ENCODE assay signal across 21 mouse cellular contexts in genomic region chr6:15029446-15030125, GRCm38 (mm10).
DNase-seq lines count a peak whose midpoint lies in the region; ATAC-seq lines count a peak whose summit lies in the region.
"Had no signal": no experiment of that assay in that cellular context is flagged by ENCODE, and none has a peak within 500 bp of the region (broad histone marks: within the 10 kb centered on the region; RNA-seq: fewer than 3 reads in every experiment).

No protein-coding gene starts in this region.

- WGBS in liver, embryonic 12.5 days (ENCODE audit: insufficient replicate concordance), result 31% methylated on average over 7 of the region's 7 CpGs
- WGBS in liver, embryonic 16.5 days (ENCODE audit: insufficient replicate concordance), result 27% methylated on average over 7 of the region's 7 CpGs
- WGBS in forebrain, embryonic 16.5 days, result 80% methylated on average over 7 of the region's 7 CpGs

- peak; percentile 95 for ATAC-seq in liver, embryonic 12.5 days
- peak; percentile 96 for ATAC-seq in liver, embryonic 16.5 days (ENCODE audit: low read depth)
- no peak for ATAC-seq in forebrain, embryonic 16.5 days
- ATAC-seq: activated CD4-positive, CD25-positive, alpha-beta regulatory T cell, adult 4 months; forebrain, embryonic 14.5 days; hindbrain, embryonic 16.5 days; inflammation-experienced regulatory T-cells, adult 6 months; Patski had no signal

- H3K9ac ChIP-seq in liver, embryonic 12.5 days, result no peak overlapping the region
- no peak overlapping the region for H3K9ac ChIP-seq in liver, embryonic 16.5 days (ENCODE audit: low read depth, low read length)
- H3K9ac ChIP-seq in forebrain, embryonic 16.5 days (replicated peaks; ENCODE audit: low read depth, low read length), result no peak overlapping the region
- H3K9ac ChIP-seq: embryonic facial prominence, embryonic 15.5 days; heart, embryonic 12.5 days had no signal

- intact Hi-C loops in heart, postnatal 36 days (cut with DNase I), result no loop called here

- no peak overlapping the region for H3K4me3 ChIP-seq in liver, embryonic 12.5 days
- H3K4me3 ChIP-seq in liver, embryonic 16.5 days (ENCODE audit: low read depth, low read length), result no peak overlapping the region
- no peak overlapping the region for H3K4me3 ChIP-seq in forebrain, embryonic 16.5 days (replicated peaks; ENCODE audit: low read length)
- H3K4me3 ChIP-seq: embryonic facial prominence, embryonic 15.5 days; erythroblast, embryonic 14.5 days; forebrain, embryonic 10.5 days; heart, embryonic 12.5 days had no signal

- H3K27me3 ChIP-seq in liver, embryonic 12.5 days (replicated peaks), result no peaks in the 10 kb centered on the region
- H3K27me3 ChIP-seq in liver, embryonic 16.5 days (ENCODE audit: control insufficient read depth, insufficient read depth, low read depth, low read length), result no peaks in the 10 kb centered on the region
- H3K27me3 ChIP-seq in forebrain, embryonic 16.5 days (replicated peaks; ENCODE audit: control insufficient read depth, insufficient read depth, low read length), result no peaks in the 10 kb centered on the region
- H3K27me3 ChIP-seq: embryonic facial prominence, embryonic 15.5 days; heart, embryonic 12.5 days had no signal

- no peaks in the 10 kb centered on the region for H3K36me3 ChIP-seq in liver, embryonic 12.5 days
- no peaks in the 10 kb centered on the region for H3K36me3 ChIP-seq in liver, embryonic 16.5 days (ENCODE audit: control insufficient read depth, insufficient read depth)
- H3K36me3 ChIP-seq in forebrain, embryonic 16.5 days (ENCODE audit: control insufficient read depth, insufficient read depth), result no peaks in the 10 kb centered on the region
- H3K36me3 ChIP-seq: embryonic facial prominence, embryonic 15.5 days; forebrain, embryonic 10.5 days; heart, embryonic 12.5 days had no signal

- peaks cover 9% of the 10 kb centered on the region for H3K4me1 ChIP-seq in liver, embryonic 12.5 days
- peaks cover 3% of the 10 kb centered on the region for H3K4me1 ChIP-seq in liver, embryonic 16.5 days (ENCODE audit: control insufficient read depth, low read depth, low read length)
- H3K4me1 ChIP-seq in forebrain, embryonic 16.5 days (replicated peaks; ENCODE audit: control insufficient read depth, insufficient read depth, low read length), result no peaks in the 10 kb centered on the region
- H3K4me1 ChIP-seq: embryonic facial prominence, embryonic 15.5 days; forebrain, embryonic 10.5 days; heart, embryonic 12.5 days had no signal

- H3K27ac ChIP-seq in liver, embryonic 12.5 days, result 0 out of 2 replicates have a peak overlapping the region, but pooled peaks have one; percentile 14
- H3K27ac ChIP-seq in liver, embryonic 16.5 days (ENCODE audit: low read length), result peak overlapping the region; percentile 47; the same call in 1 of the 2 replicates
- H3K27ac ChIP-seq in forebrain, embryonic 16.5 days (ENCODE audit: low read length), result no peak overlapping the region
- H3K27ac ChIP-seq: embryonic facial prominence, embryonic 15.5 days; forebrain, embryonic 10.5 days had no signal

- H3K4me2 ChIP-seq in liver, embryonic 12.5 days, result peak overlapping the region; percentile 34
- H3K4me2 ChIP-seq in liver, embryonic 16.5 days (ENCODE audit: low read depth, low read length), result peak overlapping the region; percentile 24; the same call in 1 of the 2 replicates
- H3K4me2 ChIP-seq in forebrain, embryonic 16.5 days (ENCODE audit: low read length), result no peak overlapping the region
- H3K4me2 ChIP-seq: embryonic facial prominence, embryonic 15.5 days; heart, embryonic 12.5 days had no signal

- H3K9me3 ChIP-seq in liver, embryonic 12.5 days (replicated peaks), result no peaks in the 10 kb centered on the region
- H3K9me3 ChIP-seq in liver, embryonic 16.5 days (replicated peaks; ENCODE audit: control insufficient read depth, low read length), result no peaks in the 10 kb centered on the region
- no peaks in the 10 kb centered on the region for H3K9me3 ChIP-seq in forebrain, embryonic 16.5 days (ENCODE audit: control insufficient read depth, low read length)
- H3K9me3 ChIP-seq: embryonic facial prominence, embryonic 15.5 days; forebrain, embryonic 10.5 days; heart, embryonic 12.5 days had no signal

- peak; percentile 2 for DNase-seq in MEL-GATA-1-ER (ENCODE audit: extremely low read depth, low read depth)
- DNase-seq in c-Kit-positive CD71-positive TER-119-negative erythroid progenitor cells, embryonic 14.5 days (ENCODE audit: low read depth), result peak; percentile 62
- no peak for DNase-seq in heart, postnatal 36 days
- no peak for DNase-seq in cerebellum, adult 9-10 months
- DNase-seq in gastrocnemius, postnatal 25 days, result no peak
- DNase-seq: adrenal gland, postnatal 14 days; cerebellum, adult 11-12 months; cerebellum, adult 9-11 months; gastrocnemius, postnatal 10 days had no signal

Comparison
In these comparisons a context has a peak if more than half of its experiments do, and no peak if none do; other contexts are left out.
1. DNase-seq: peak in MEL-GATA-1-ER (single experiment) and c-Kit-positive CD71-positive TER-119-negative erythroid progenitor cells, embryonic 14.5 days (single experiment); none in heart, postnatal 36 days (0 of 2), cerebellum, adult 9-10 months (single experiment) and gastrocnemius, postnatal 25 days (single experiment).